Mouse (Mus musculus): ENCODE measurements around the gene Lsm4. TPM values are rescaled to one million over a fixed set of nuclear protein-coding genes. Genes with fewer than 3 reads are reported as not detected.

Lsm4 gene
- polyA plus RNA-seq, 1 experiment from 2014 or later, result 308 TPM

GRCm38 (mm10) chr8:70697366-70698250 is 24.6 kb downstream of the Lsm4 start:
- Histone ChIP-seq H3K4me1 (ENCODE audit: control insufficient read depth, insufficient read depth, low read length) (peaks cover 42% of the 10 kb centered on the region), H3K9ac (ENCODE audit: low read depth, low read length) (peak overlapping the region; percentile 100), H3K36me3 (ENCODE audit: control insufficient read depth, insufficient read depth, low read length) (no peaks in the 10 kb centered on the region), H3K27ac (ENCODE audit: low read depth, low read length) (peak overlapping the region; percentile 99), H3K4me2 (peak overlapping the region; percentile 75), H3K9me3 (replicated peaks; ENCODE audit: control insufficient read depth, low read length) (no peaks in the 10 kb centered on the region), H3K27me3 (ENCODE audit: control insufficient read depth, insufficient read depth, low read length) (no peaks in the 10 kb centered on the region), H3K4me3 (ENCODE audit: low read depth, low read length) (peak overlapping the region; percentile 80)
- ATAC-seq (replicated peaks; ENCODE audit: insufficient number of reproducible peaks, low FRiP score, low TSS enrichment), result no peak
- 66% methylated on average over 12 of the region's 12 CpGs for WGBS (ENCODE audit: insufficient replicate concordance)

DNA sequence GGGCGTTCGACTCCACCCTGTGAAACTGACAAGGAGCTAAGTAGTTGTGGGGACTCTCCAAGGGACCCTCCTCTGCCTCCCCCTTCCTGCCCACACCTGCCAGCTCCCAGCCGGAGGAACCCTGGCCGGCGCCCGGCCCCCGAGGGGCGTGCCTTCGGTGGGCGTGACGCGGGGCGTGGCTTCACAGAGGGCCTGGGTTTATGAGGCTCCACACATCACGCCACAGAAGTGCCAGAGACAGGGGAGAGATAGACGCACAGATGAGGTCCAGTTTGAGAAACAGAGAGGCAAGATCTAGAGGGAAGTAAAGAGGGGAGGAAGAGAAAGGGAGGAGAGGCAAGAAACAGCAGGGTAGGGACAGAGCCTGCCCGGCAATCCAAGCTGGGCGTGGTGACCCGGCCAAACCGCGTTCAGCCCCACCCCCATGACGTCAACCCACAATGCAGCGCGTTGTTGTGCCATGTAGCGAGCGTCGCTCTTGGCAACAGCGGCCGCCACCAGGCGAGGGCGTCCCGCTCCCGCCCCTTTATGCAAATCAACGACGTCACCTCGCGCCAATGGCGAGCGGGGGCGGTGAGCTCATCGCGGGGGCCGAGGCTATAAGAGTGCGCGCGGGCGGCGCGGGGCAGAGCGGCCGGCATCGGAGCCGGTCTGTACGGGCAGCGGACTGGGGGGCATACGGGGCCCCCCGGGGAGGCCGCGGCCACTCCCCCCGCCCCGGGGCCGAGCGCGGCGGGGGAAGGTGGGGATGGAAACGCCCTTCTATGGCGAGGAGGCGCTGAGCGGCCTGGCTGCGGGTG is 25.5 kb downstream of the Lsm4 start, which contains the start of gene Jund:
Gene Jund (plus strand): TSS at position 640 of the 800 bp plus-strand sequence.
- H3K27me3 ChIP-seq (ENCODE audit: control insufficient read depth, insufficient read depth, low read length), result no peaks in the 10 kb centered on the region
- 0% methylated on average over 69 of the region's 69 CpGs for WGBS (ENCODE audit: insufficient replicate concordance)
- H3K9ac ChIP-seq (ENCODE audit: low read depth, low read length), result peak within 1 kb of the TSS; percentile 100
- H3K4me3 ChIP-seq (ENCODE audit: low read depth, low read length), result peak within 1 kb of the TSS; percentile 80
- ATAC-seq (replicated peaks; ENCODE audit: insufficient number of reproducible peaks, low FRiP score, low TSS enrichment), result peak; percentile 89
- H3K27ac ChIP-seq (ENCODE audit: low read depth, low read length), result peak within 1 kb of the TSS; percentile 99
- no peaks in the 10 kb centered on the region for H3K9me3 ChIP-seq (replicated peaks; ENCODE audit: control insufficient read depth, low read length)
- H3K4me1 ChIP-seq (ENCODE audit: control insufficient read depth, insufficient read depth, low read length), result peaks cover 42% of the 10 kb centered on the region
- no peaks in the 10 kb centered on the region; the same call in 1 of the 2 replicates for H3K36me3 ChIP-seq (ENCODE audit: control insufficient read depth, insufficient read depth, low read length)
- peak within 1 kb of the TSS; percentile 75 for H3K4me2 ChIP-seq

- Histone ChIP-seq H3K4me3 (ENCODE audit: low read depth, low read length) (peak overlapping the region; percentile 80), H3K4me1 (ENCODE audit: control insufficient read depth, insufficient read depth, low read length) (peaks cover 42% of the 10 kb centered on the region), H3K27me3 (ENCODE audit: control insufficient read depth, insufficient read depth, low read length) (no peaks in the 10 kb centered on the region), H3K27ac (ENCODE audit: low read depth, low read length) (peak overlapping the region; percentile 99), H3K9me3 (replicated peaks; ENCODE audit: control insufficient read depth, low read length) (no peaks in the 10 kb centered on the region), H3K9ac (ENCODE audit: low read depth, low read length) (peak overlapping the region; percentile 100), H3K36me3 (ENCODE audit: control insufficient read depth, insufficient read depth, low read length) (no peaks in the 10 kb centered on the region; the same call in 1 of the 2 replicates), H3K4me2 (peak overlapping the region; percentile 75)
- ATAC-seq (replicated peaks; ENCODE audit: insufficient number of reproducible peaks, low FRiP score, low TSS enrichment), result peak; percentile 7
- WGBS (ENCODE audit: insufficient replicate concordance), result under 1% methylated on average over 79 of the region's 89 CpGs
Observed at GRCm38 (mm10) chr8:70699116-70699833, 26.2 kb downstream of the Lsm4 start.

- H3K4me1 ChIP-seq (ENCODE audit: control insufficient read depth, insufficient read depth, low read length), result peaks cover 42% of the 10 kb centered on the region
Observed at GRCm38 (mm10) chr8:70699834-70700554, 26.9 kb downstream of the Lsm4 start.

DNA sequence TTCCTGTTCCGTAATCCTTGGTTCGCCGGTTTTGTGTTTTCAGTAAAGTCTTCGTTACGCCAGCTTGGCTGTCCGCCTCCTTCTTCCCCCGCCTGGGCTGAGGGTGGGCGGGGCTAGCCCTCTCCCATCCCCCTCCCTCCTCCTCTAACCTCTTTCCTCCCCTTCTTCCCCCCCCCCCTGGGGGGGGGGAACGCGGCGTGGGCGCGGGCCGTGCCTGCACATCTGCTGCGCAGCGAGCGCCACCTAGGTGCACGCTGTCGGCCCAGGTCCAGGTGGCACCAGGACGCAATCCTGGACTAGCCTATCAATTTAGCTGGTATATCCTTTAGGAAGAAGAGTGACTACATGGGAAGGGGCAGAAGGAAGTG is 27.5 kb downstream of the Lsm4 start:
- Histone ChIP-seq H3K36me3 (ENCODE audit: control insufficient read depth, insufficient read depth, low read length) (no peaks in the 10 kb centered on the region; the same call in 1 of the 2 replicates), H3K4me3 (ENCODE audit: low read depth, low read length) (peak overlapping the region; percentile 80), H3K4me2 (peak overlapping the region; percentile 75), H3K27ac (ENCODE audit: low read depth, low read length) (peak overlapping the region; percentile 99), H3K9me3 (replicated peaks; ENCODE audit: control insufficient read depth, low read length) (no peaks in the 10 kb centered on the region), H3K27me3 (ENCODE audit: control insufficient read depth, insufficient read depth, low read length) (no peaks in the 10 kb centered on the region), H3K9ac (ENCODE audit: low read depth, low read length) (peak overlapping the region; percentile 100), H3K4me1 (ENCODE audit: control insufficient read depth, insufficient read depth, low read length) (peaks cover 36% of the 10 kb centered on the region)
- no peak; the same call in 1 of the 2 replicates for ATAC-seq (replicated peaks; ENCODE audit: insufficient number of reproducible peaks, low FRiP score, low TSS enrichment)
- WGBS (ENCODE audit: insufficient replicate concordance), result under 1% methylated on average over 20 of the region's 20 CpGs

More at GRCm38 (mm10) chr8:70699834-70700554, 26.9 kb downstream of the Lsm4 start:
- no peaks in the 10 kb centered on the region; the same call in 1 of the 2 replicates for H3K36me3 ChIP-seq (ENCODE audit: control insufficient read depth, insufficient read depth, low read length)
- peak overlapping the region; percentile 99 for H3K27ac ChIP-seq (ENCODE audit: low read depth, low read length)
- H3K4me2 ChIP-seq, result peak overlapping the region; percentile 75
- H3K9ac ChIP-seq (ENCODE audit: low read depth, low read length), result peak overlapping the region; percentile 100
- no peaks in the 10 kb centered on the region for H3K9me3 ChIP-seq (replicated peaks; ENCODE audit: control insufficient read depth, low read length)
- no peak for ATAC-seq (replicated peaks; ENCODE audit: insufficient number of reproducible peaks, low FRiP score, low TSS enrichment)
- WGBS (ENCODE audit: insufficient replicate concordance), result under 1% methylated on average over 57 of the region's 59 CpGs
- peak overlapping the region; percentile 80 for H3K4me3 ChIP-seq (ENCODE audit: low read depth, low read length)
- no peaks in the 10 kb centered on the region for H3K27me3 ChIP-seq (ENCODE audit: control insufficient read depth, insufficient read depth, low read length)

GRCm38 (mm10) chr8:70701048-70701981 is 28.3 kb downstream of the Lsm4 start:
- no peaks in the 10 kb centered on the region for H3K9me3 ChIP-seq (replicated peaks; ENCODE audit: control insufficient read depth, low read length)
- ATAC-seq (replicated peaks; ENCODE audit: insufficient number of reproducible peaks, low FRiP score, low TSS enrichment), result no peak

More at GRCm38 (mm10) chr8:70701048-70701981, 28.3 kb downstream of the Lsm4 start:
- H3K9ac ChIP-seq (ENCODE audit: low read depth, low read length), result peak overlapping the region; percentile 100
- no peaks in the 10 kb centered on the region for H3K27me3 ChIP-seq (ENCODE audit: control insufficient read depth, insufficient read depth, low read length)
- peak overlapping the region; percentile 75 for H3K4me2 ChIP-seq
- H3K27ac ChIP-seq (ENCODE audit: low read depth, low read length), result peak overlapping the region; percentile 99
- WGBS (ENCODE audit: insufficient replicate concordance), result 56% methylated on average over 10 of the region's 10 CpGs
- H3K36me3 ChIP-seq (ENCODE audit: control insufficient read depth, insufficient read depth, low read length), result no peaks in the 10 kb centered on the region; the same call in 1 of the 2 replicates
- H3K4me3 ChIP-seq (ENCODE audit: low read depth, low read length), result peak overlapping the region; percentile 80
- H3K4me1 ChIP-seq (ENCODE audit: control insufficient read depth, insufficient read depth, low read length), result peaks cover 29% of the 10 kb centered on the region

All from heart, embryonic 11.5 days (tissue).